Mouse (Mus musculus) colon, adult 2 months (tissue): ENCODE data around the gene Cdk9. TPM values are rescaled to one million over a fixed set of nuclear protein-coding genes. Genes with fewer than 3 reads are reported as not detected.

ENCODE experiments used
- polyA plus RNA-seq: library from polyadenylated mRNA; depleted of rRNA; stranded (reverse); fragments of >200 nt; gene quantifications from 2 replicates; pipeline ENCODE4 v1.2.3, GENCODE M21; 2012; rRNA removed

Cdk9 gene
- 110 and 111 TPM in 2 replicates for polyA plus RNA-seq

GRCm38 (mm10) chr2:32712934-32713817 is at the start of gene Cdk9:
Gene Cdk9 (minus strand): TSS chr2:32713076.

GRCm38 (mm10) chr2:32757056-32757845 is 44.4 kb upstream of the Cdk9 start, which contains the start of gene Tor2a:
Gene Tor2a (plus strand): TSS chr2:32757234.

GRCm38 (mm10) chr2:32740916-32741272 is 28.0 kb upstream of the Cdk9 start, which contains the start of gene 6330409D20Rik:
Gene 6330409D20Rik (minus strand): TSS chr2:32741016.

GRCm38 (mm10) chr2:32720681-32721229 is 7.9 kb upstream of the Cdk9 start, which contains the start of gene Sh2d3c:
Gene Sh2d3c (plus strand): TSS chr2:32721055.

GRCm38 (mm10) chr2:32704021-32704421 is 8.9 kb downstream of the Cdk9 start, which contains the start of gene Fpgs:
Gene Fpgs (minus strand): TSS chr2:32704145.

Other genes starting within 250 kb of the Cdk9 start
- gene Fam102a, start 177.7 kb downstream of the Cdk9 start, polyA plus RNA-seq: 87.0 and 91.8 TPM in 2 replicates
- gene Dpm2, start 142.2 kb downstream of the Cdk9 start, polyA plus RNA-seq: 104 and 129 TPM in 2 replicates
- 0.07 and 0.12 TPM in 2 replicates for gene Pip5kl1, start 138.3 kb downstream of the Cdk9 start, polyA plus RNA-seq
- not detected in 2 replicates for gene 9430097D07Rik, start 137.4 kb downstream of the Cdk9 start, polyA plus RNA-seq
- gene St6galnac4, start 126.0 kb downstream of the Cdk9 start, polyA plus RNA-seq: 52.5 and 67.7 TPM in 2 replicates
- 1,674 and 1,690 TPM in 2 replicates for gene St6galnac6, start 113.4 kb downstream of the Cdk9 start, polyA plus RNA-seq
- gene Ak1, start 91.3 kb downstream of the Cdk9 start, polyA plus RNA-seq: 13.3 and 16.6 TPM in 2 replicates
- 66.6 and 72.0 TPM in 2 replicates for gene Eng, start 66.5 kb downstream of the Cdk9 start, polyA plus RNA-seq
- 66.9 and 67.1 TPM in 2 replicates for gene Fpgs, start 8.9 kb downstream of the Cdk9 start, polyA plus RNA-seq
- 12.3 and 15.6 TPM in 2 replicates for gene Sh2d3c, start 8.0 kb upstream of the Cdk9 start, polyA plus RNA-seq
- gene 6330409D20Rik, start 27.9 kb upstream of the Cdk9 start, polyA plus RNA-seq: not detected in 2 replicates
- gene Tor2a, start 44.2 kb upstream of the Cdk9 start, polyA plus RNA-seq: 106 and 146 TPM in 2 replicates
- 0.50 and 0.93 TPM in 2 replicates for gene Ttc16, start 62.6 kb upstream of the Cdk9 start, polyA plus RNA-seq
- 55.8 and 75.5 TPM in 2 replicates for gene Ptrh1, start 62.7 kb upstream of the Cdk9 start, polyA plus RNA-seq
- not detected in 2 replicates for gene Cfap157, start 71.4 kb upstream of the Cdk9 start, polyA plus RNA-seq
- gene Stxbp1, start 134.2 kb upstream of the Cdk9 start, polyA plus RNA-seq: 14.9 and 17.9 TPM in 2 replicates
- 64.1 and 85.2 TPM in 2 replicates for gene Fam129b, start 163.0 kb upstream of the Cdk9 start, polyA plus RNA-seq
- 321 and 410 TPM in 2 replicates for gene Rpl12, start 248.5 kb upstream of the Cdk9 start, polyA plus RNA-seq
- 17.5 and 21.1 TPM in 2 replicates for gene Lrsam1, start 248.5 kb upstream of the Cdk9 start, polyA plus RNA-seq